Mouse (Mus musculus): Measurements from ENCODE around the gene Rbl2. TPM values are rescaled to one million over a fixed set of nuclear protein-coding genes. Genes with fewer than 3 reads are reported as not detected.

The Rbl2 gene
- polyA plus RNA-seq, 1 experiment from 2014 or later = 52.7 TPM

DNA sequence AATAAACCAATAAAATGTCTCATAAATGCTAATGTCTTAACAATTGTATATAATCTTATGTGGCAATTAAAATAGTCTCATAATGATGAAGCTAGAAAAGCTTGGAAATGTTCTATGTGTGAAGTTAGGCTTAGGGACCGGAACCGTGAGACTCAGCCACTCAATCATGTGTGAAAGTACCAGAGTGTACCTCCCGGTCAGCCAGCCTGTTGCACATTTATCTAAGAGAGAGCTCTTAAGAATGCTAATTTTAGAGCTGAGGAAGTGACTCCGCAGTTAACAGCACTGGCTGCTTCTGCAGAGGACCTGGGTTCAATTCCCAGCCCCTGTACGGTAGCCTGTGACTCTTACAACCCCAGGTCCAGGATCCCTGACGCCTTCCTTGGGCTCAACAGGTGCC, 28.2 kb downstream of the Rbl2 start:
- in situ Hi-C loops (cut with MboI; ENCODE audit: low pct_unique_long_range_greater_than_20kb) = no loop called here
- CTCF ChIA-PET = interaction anchor here (1.0 to 1.9 kb wide), 3 partner anchors 10 to 20 kb away, joined by 3 to 10 read pairs (median 5); no protein-coding TSS in a partner anchor
- POLR2A ChIA-PET = interaction anchor here (0.6 kb wide), 1 partner anchor 69 kb away, joined by 7 read pairs; no protein-coding TSS in a partner anchor
- TF ChIP-seq CTCF (IDR thresholded peaks at IDR 0.05) = no peak
- no peak for ATAC-seq
- DNase-seq (ENCODE audit: low read depth, low spot score) = no peak
- H3K27me3 ChIP-seq = no peaks in the 10 kb centered on the region

DNA sequence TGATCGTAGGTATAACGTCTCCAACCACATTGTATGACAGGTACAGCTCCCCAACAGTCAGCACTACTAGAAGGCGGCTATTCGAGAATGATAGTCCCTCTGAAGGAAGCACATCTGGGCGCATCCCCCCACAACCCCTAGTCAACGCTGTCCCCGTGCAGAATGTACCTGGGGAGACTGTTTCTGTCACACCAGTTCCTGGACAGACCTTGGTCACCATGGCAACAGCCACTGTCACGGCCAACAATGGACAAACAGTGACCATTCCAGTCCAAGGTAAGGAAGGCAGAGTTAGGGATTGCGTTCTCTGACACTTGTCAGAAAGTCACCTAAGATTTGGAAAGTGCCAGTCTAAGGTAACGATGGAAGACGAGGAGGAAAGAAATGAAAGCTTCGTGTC, 36.4 kb downstream of the Rbl2 start:
- ChIA-PET POLR2A (no interaction called here), CTCF (interaction anchor here (1.1 to 3.6 kb wide), 3 partner anchors 12 to 42 kb away, joined by 3 to 11 read pairs (median 11); no protein-coding TSS in a partner anchor)
- H3K27me3 ChIP-seq = no peaks in the 10 kb centered on the region
- DNase-seq (ENCODE audit: low read depth, low spot score) = no peak
- TF ChIP-seq CTCF (IDR thresholded peaks at IDR 0.05) = no peak
- ATAC-seq = no peak
- in situ Hi-C loops (cut with MboI; ENCODE audit: low pct_unique_long_range_greater_than_20kb) = no loop called here

- H3K27me3 ChIP-seq = no peaks in the 10 kb centered on the region
- ChIA-PET POLR2A (interaction anchor here (1.6 kb wide), 1 partner anchor 13 kb away, joined by 10 read pairs; no protein-coding TSS in a partner anchor), CTCF (interaction anchor here (1.1 kb wide), 1 partner anchor 36 kb away, joined by 3 read pairs; no protein-coding TSS in a partner anchor)
- DNase-seq (ENCODE audit: low read depth, low spot score) = no peak
- in situ Hi-C loops (cut with MboI; ENCODE audit: low pct_unique_long_range_greater_than_20kb) = no loop called here
- TF ChIP-seq CTCF (IDR thresholded peaks at IDR 0.05) = no peak
- no peak for ATAC-seq
These were observed 42.1 kb downstream of the Rbl2 start for GRCm38 (mm10) chr8:91111868-91112477.

DNA sequence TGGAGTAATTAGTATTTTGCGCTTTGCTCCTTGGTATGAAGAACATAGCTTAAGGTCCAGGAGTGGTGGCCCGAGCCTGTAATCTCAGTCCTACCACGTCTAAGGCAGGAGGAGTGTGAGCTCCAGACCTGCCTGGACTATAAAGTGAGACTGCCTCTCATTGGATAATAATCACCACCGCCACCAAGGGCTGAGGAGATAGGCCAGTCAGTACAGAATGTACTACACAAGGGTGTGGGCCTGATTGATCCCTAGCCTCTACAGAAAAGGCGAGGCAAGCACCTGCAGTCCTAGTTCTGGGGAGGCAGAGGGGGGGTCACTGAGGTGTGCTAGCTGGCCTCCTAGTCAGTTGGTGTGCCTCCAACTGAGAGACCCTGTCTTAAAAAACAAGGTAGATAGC, 44.6 kb downstream of the Rbl2 start:
- DNase-seq (ENCODE audit: low read depth, low spot score) = no peak
- no peak for ATAC-seq
- no peak for TF ChIP-seq CTCF (IDR thresholded peaks at IDR 0.05)
- H3K27me3 ChIP-seq = no peaks in the 10 kb centered on the region
- ChIA-PET CTCF (interaction anchor here (1.6 kb wide), 1 partner anchor 9 kb away, joined by 4 read pairs; no protein-coding TSS in a partner anchor), POLR2A (no interaction called here)
- in situ Hi-C loops (cut with MboI; ENCODE audit: low pct_unique_long_range_greater_than_20kb) = no loop called here

GRCm38 (mm10) chr8:91114910-91115309, 45.1 kb downstream of the Rbl2 start:
- TF ChIP-seq CTCF (IDR thresholded peaks at IDR 0.05) = no peak
- POLR2A ChIA-PET = no interaction called here
- in situ Hi-C loops (cut with MboI; ENCODE audit: low pct_unique_long_range_greater_than_20kb) = no loop called here

DNA sequence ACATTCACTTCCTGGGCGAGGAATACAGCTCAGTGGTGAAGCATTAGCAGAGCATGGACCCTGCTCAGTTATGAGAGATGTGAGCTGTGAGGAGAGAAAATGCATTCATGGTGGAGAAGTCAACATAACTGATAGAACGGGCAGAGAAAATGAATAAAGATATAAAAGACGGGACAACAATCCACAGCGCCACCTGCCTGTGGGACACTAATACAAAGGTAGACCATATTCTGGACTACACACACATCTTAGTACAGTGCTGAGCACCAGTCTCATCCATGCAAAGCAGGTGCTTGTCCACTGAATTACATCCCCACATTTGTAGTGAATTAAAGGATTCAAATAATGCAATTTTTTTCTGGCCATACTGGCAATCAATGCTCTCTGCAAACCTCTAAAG, 47.7 kb downstream of the Rbl2 start:
- in situ Hi-C loops (cut with MboI; ENCODE audit: low pct_unique_long_range_greater_than_20kb) = no loop called here
- ChIA-PET CTCF (interaction anchor here (0.7 to 3.1 kb wide), 21 partner anchors 9 to 105 kb away, joined by 3 to 18 read pairs (median 8); partner anchors contain the start of gene Rbl2), POLR2A (interaction anchor here (1.1 to 1.7 kb wide), 3 partner anchors 11 to 31 kb away, joined by 3 to 6 read pairs (median 4); no protein-coding TSS in a partner anchor)
- H3K27me3 ChIP-seq = no peaks in the 10 kb centered on the region
- peak; percentile 54 for TF ChIP-seq CTCF (IDR thresholded peaks at IDR 0.05)
- DNase-seq (ENCODE audit: low read depth, low spot score) = no peak
- ATAC-seq = no peak

More at GRCm38 (mm10) chr8:91114910-91115309, 45.1 kb downstream of the Rbl2 start:
- CTCF ChIA-PET = interaction anchor here (1.6 to 1.7 kb wide), 2 partner anchors 8 to 10 kb away, joined by 4 read pairs; no protein-coding TSS in a partner anchor
- DNase-seq (ENCODE audit: low read depth, low spot score) (no peak), ATAC-seq (no peak)
- H3K27me3 ChIP-seq = no peaks in the 10 kb centered on the region

GRCm38 (mm10) chr8:91118131-91118530, 48.3 kb downstream of the Rbl2 start:
- ChIA-PET CTCF (interaction anchor here (0.6 to 3.1 kb wide), 20 partner anchors 8 to 105 kb away, joined by 3 to 18 read pairs (median 8); no protein-coding TSS in a partner anchor), POLR2A (interaction anchor here (1.6 to 1.7 kb wide), 2 partner anchors 12 to 31 kb away, joined by 4 to 6 read pairs; no protein-coding TSS in a partner anchor)
- no peaks in the 10 kb centered on the region for H3K27me3 ChIP-seq
- in situ Hi-C loops (cut with MboI; ENCODE audit: low pct_unique_long_range_greater_than_20kb) = no loop called here
- DNase-seq (ENCODE audit: low read depth, low spot score) = no peak
- TF ChIP-seq CTCF (IDR thresholded peaks at IDR 0.05) = peak; percentile 61
- no peak for ATAC-seq

DNA sequence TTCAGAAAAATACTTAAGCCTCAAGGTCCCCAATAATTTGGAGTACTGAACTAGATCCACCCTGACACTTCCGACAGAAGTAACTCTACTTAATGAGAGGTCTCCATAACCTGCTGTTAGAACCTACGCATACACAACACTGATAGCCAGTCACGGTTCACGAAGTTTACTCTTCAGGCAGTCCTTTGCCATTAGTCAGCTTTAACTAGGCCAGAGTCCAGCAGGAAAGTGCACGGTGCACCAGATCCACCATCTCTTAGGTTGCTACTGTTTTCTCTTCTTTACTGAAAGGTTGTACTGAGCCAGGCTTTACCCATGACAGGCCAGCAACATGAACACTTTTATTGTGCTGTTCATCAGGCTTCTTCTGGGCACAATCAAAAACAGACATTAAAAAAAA, 54.5 kb downstream of the Rbl2 start:
- no peak for DNase-seq (ENCODE audit: low read depth, low spot score)
- in situ Hi-C loops (cut with MboI; ENCODE audit: low pct_unique_long_range_greater_than_20kb) = no loop called here
- no peak for TF ChIP-seq CTCF (IDR thresholded peaks at IDR 0.05)
- no peaks in the 10 kb centered on the region for H3K27me3 ChIP-seq
- ATAC-seq = peak; percentile 87
- POLR2A ChIA-PET = interaction anchor here (0.6 to 0.9 kb wide), 6 partner anchors 10 to 105 kb away, joined by 3 to 10 read pairs (median 3); no protein-coding TSS in a partner anchor
- CTCF ChIA-PET = interaction anchor here (0.9 to 4.7 kb wide), 5 partner anchors 9 to 103 kb away, joined by 3 to 19 read pairs (median 4); no protein-coding TSS in a partner anchor

- H3K27me3 ChIP-seq = no peaks in the 10 kb centered on the region
- ChIA-PET CTCF (interaction anchor here (2.3 to 4.7 kb wide), 2 partner anchors 9 to 21 kb away, joined by 8 to 19 read pairs; no protein-coding TSS in a partner anchor), POLR2A (interaction anchor here (1.9 kb wide), 1 partner anchor 7 kb away, joined by 4 read pairs; no protein-coding TSS in a partner anchor)
- no peak for DNase-seq (ENCODE audit: low read depth, low spot score)
- no peak for TF ChIP-seq CTCF (IDR thresholded peaks at IDR 0.05)
- no peak for ATAC-seq
- in situ Hi-C loops (cut with MboI; ENCODE audit: low pct_unique_long_range_greater_than_20kb) = no loop called here
These were observed 56.9 kb downstream of the Rbl2 start for GRCm38 (mm10) chr8:91126786-91127185.

GRCm38 (mm10) chr8:91132731-91133130, 62.9 kb downstream of the Rbl2 start:
- TF ChIP-seq CTCF (IDR thresholded peaks at IDR 0.05) = no peak
- no peaks in the 10 kb centered on the region for H3K27me3 ChIP-seq
- in situ Hi-C loops (cut with MboI; ENCODE audit: low pct_unique_long_range_greater_than_20kb) = no loop called here
- POLR2A ChIA-PET = interaction anchor here (1.6 kb wide), 1 partner anchor 7 kb away, joined by 4 read pairs; no protein-coding TSS in a partner anchor
- ATAC-seq = no peak
- CTCF ChIA-PET = no interaction called here
- DNase-seq (ENCODE audit: low read depth, low spot score) = no peak

Measured in Patski (cell line).